Mouse (Mus musculus): ENCODE results near the gene Myoz1. TPM values are rescaled to one million over a fixed set of nuclear protein-coding genes. Genes with fewer than 3 reads are reported as not detected.
"Not testable (repeated sequence)": the region's sequence is repeated elsewhere in the genome, so short reads cannot be mapped to it uniquely, and the experiment has no call there.

The Myoz1 gene
- polyA plus RNA-seq (2015; fragmentation: Nextera tagmentation; extraction: Ambion mirVana): 2.4 and 2.8 TPM in 2 replicates

DNA sequence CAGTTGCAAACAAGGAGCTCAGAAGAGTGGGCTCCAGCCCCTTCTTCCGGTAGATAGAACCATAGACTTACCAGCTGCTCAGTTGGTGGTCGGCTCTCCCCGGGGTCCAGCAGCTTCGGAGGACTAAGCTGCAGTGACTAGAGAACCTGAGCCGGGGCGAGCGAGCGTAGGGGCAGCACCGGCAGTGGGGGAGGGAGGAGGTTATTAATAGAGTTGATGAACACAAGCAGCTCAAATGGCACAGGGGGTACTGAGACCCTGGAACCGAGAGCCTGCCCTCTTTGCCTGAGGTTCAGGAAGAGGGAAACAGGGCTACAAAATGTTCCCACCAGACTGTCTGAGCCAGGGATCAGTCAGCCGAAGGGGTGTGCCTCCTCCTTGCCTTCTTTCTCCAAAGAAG lies at the start of gene Myoz1:
Gene Myoz1, minus strand, starts transcription at position 180 of the 400 bp plus-strand sequence.
- Histone ChIP-seq H3K9me3 (no peaks in the 10 kb centered on the region), H3K4me3 (no peak within 1 kb of the TSS), H3K4me2 (replicated peaks) (no peak within 1 kb of the TSS), H3K4me1 (peaks cover 6% of the 10 kb centered on the region), H3K27me3 (no peaks in the 10 kb centered on the region), H3K27ac (no peak within 1 kb of the TSS), H3K9ac (no peak within 1 kb of the TSS), H3K36me3 (no peaks in the 10 kb centered on the region)
- no peak for ATAC-seq (ENCODE audit: low FRiP score, low read depth)
- WGBS: 38% methylated on average over 11 of the region's 11 CpGs

DNA sequence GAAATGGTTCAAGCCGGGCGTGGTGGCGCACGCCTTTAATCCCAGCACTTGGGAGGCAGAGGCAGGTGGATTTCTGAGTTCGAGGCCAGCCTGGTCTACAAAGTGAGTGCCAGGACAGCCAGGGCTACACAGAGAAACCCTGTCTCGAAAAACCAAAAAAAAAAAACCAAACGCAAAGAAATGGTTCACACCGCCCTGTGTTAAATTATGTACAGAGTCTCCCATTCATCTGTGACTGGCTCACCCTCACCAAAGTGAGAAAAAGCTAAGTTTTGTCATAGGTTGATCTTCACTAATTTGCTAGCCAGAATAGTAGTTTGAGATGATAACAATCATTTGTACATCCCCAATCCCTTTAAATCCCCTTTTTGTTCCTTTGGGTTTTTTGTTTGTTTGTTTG lies 47.1 kb upstream of the Myoz1 start:
- Histone ChIP-seq H3K4me1 (peaks cover 41% of the 10 kb centered on the region), H3K4me2 (replicated peaks) (peak overlapping the region; percentile 67), H3K4me3 (peak overlapping the region; percentile 85), H3K9ac (peak overlapping the region; percentile 89), H3K36me3 (peaks cover 26% of the 10 kb centered on the region), H3K27ac (peak overlapping the region; percentile 89; the same call in 1 of the 2 replicates)
- ATAC-seq (ENCODE audit: low FRiP score, low read depth); H3K27me3 ChIP-seq; H3K9me3 ChIP-seq: not testable (repeated sequence)
- WGBS: 8% methylated on average over 8 of the region's 8 CpGs

DNA sequence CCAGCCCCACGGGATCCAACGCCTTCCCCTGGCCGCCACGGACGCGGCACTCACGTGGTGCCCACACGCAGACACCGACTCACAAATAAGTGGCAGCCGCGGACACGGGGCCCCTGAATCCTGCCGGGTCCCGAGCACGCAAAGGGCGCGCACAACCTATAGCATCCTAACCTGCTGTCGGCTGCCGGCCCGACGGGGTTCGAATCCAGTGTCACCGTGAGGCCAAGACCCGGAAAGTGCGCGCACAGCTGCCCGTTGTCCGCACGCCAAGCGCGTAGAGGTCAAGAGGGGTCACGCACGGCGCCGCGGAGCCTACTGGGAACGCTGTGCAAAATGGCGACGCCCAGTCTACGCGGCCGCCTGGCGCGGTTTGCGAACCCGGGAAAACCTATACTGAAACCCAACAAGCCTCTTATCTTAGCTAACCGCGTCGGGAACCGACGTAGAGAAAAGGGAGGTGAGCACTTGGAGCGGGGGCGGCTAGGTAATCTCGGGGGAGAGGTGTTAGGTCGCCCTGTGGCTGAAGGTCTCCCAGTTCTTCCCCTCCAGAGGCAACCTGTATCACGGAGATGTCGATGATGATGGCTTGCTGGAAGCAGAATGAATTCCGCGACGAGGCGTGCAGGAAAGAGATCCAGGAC lies 46.5 kb upstream of the Myoz1 start, which contains the start of gene Chchd1:
Gene Chchd1, plus strand, starts transcription at position 266 of the 641 bp plus-strand sequence.
- peaks cover 32% of the 10 kb centered on the region for H3K36me3 ChIP-seq
- peak within 1 kb of the TSS; percentile 67 for H3K4me2 ChIP-seq (replicated peaks)
- H3K27me3 ChIP-seq: no peaks in the 10 kb centered on the region
- peaks cover 44% of the 10 kb centered on the region for H3K4me1 ChIP-seq
- H3K27ac ChIP-seq: peak within 1 kb of the TSS; percentile 89
- no peaks in the 10 kb centered on the region for H3K9me3 ChIP-seq
- under 1% methylated on average over 61 of the region's 61 CpGs for WGBS
- ATAC-seq (ENCODE audit: low FRiP score, low read depth): peak; percentile 64; the same call in 1 of the 2 replicates
- peak within 1 kb of the TSS; percentile 85 for H3K4me3 ChIP-seq
- H3K9ac ChIP-seq: peak within 1 kb of the TSS; percentile 89

DNA sequence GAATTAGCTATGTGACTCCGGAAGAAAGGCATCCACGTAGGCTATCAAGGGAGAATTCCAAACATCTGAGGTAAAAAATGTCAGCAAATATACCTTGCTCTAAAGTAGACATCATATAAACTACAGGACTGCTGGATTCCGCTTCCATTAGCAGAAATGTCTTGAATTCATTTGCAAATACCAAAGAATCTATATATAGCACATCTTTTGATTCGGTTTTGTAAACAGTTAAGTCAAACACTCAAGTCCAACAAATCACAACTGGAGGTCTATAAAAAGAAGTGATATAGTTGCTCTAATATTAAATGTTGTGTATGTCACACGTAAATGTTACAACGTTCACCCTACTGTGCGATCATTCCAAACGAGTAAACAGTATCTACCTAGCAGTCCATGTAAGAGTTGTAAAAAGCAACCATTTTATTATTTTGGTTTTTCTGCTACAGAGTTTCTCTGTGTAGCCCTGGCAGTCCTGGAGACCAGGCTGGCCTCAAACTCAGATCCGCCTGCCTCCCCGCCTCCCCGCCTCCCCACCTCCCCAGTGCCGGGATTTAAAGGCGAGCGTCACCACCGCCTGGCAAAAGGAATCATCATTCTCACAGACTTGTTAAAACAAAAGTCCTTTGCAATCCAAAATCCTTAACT lies 45.9 kb upstream of the Myoz1 start:
- peak overlapping the region; percentile 89 for H3K27ac ChIP-seq
- no peaks in the 10 kb centered on the region for H3K9me3 ChIP-seq
- peaks cover 50% of the 10 kb centered on the region for H3K4me1 ChIP-seq
- H3K4me3 ChIP-seq: peak overlapping the region; percentile 85
- peaks cover 33% of the 10 kb centered on the region for H3K36me3 ChIP-seq
- 10% methylated on average over 15 of the region's 15 CpGs for WGBS
- H3K9ac ChIP-seq: peak overlapping the region; percentile 89
- no peaks in the 10 kb centered on the region for H3K27me3 ChIP-seq
- peak overlapping the region; percentile 67 for H3K4me2 ChIP-seq (replicated peaks)
- ATAC-seq (ENCODE audit: low FRiP score, low read depth): peak; percentile 21; the same call in 1 of the 2 replicates

DNA sequence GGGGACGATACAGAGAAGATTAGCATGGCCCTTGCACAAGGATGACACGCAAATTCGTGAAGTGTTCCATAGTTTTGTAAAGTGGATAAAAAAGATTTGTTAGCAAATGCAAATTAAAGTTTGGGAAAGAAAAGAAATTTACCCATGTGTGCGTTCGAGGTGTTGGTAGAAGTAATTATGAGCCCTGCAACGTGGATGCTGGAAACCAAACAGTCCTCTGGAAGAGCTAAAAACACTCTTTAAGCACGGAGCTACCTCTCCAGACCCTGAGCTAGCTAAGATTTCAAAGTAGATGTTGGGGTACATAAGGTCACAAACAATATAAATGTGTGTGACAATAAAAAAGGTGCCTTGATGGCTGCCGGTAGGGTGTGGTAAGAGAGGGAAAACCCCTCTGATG lies 45.2 kb upstream of the Myoz1 start:
- H3K27ac ChIP-seq: no peak overlapping the region
- WGBS: 73% methylated on average over 8 of the region's 8 CpGs
- H3K4me2 ChIP-seq (replicated peaks): peak overlapping the region; percentile 67
- peaks cover 53% of the 10 kb centered on the region for H3K4me1 ChIP-seq
- H3K9me3 ChIP-seq: no peaks in the 10 kb centered on the region
- H3K4me3 ChIP-seq: peak overlapping the region; percentile 85
- ATAC-seq (ENCODE audit: low FRiP score, low read depth): no peak
- H3K27me3 ChIP-seq: no peaks in the 10 kb centered on the region
- H3K36me3 ChIP-seq: peaks cover 33% of the 10 kb centered on the region
- peak overlapping the region; percentile 89 for H3K9ac ChIP-seq

DNA sequence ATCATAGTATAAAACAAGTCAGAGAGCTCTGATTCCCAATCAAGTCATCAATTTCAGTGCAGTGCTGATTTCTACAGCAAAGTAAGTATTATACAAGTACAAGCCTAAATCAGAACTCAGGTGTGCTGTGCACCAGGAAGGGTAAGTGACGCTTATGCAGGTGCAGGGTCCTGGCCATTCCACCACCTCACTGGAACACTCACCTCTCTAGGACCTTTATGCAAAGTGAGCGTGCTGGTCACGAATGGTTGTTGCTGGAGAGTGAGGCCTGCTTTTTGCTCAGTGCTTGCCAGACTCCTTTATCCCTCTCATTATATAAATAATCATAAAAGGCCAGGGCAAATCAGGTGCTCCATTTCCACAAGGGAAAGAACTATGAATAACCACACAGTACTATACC lies 44.0 kb upstream of the Myoz1 start:
- H3K9me3 ChIP-seq: no peaks in the 10 kb centered on the region
- H3K9ac ChIP-seq: no peak overlapping the region
- H3K27me3 ChIP-seq: no peaks in the 10 kb centered on the region
- WGBS: 81% methylated on average over 3 of the region's 3 CpGs
- no peak overlapping the region for H3K27ac ChIP-seq
- peaks cover 31% of the 10 kb centered on the region for H3K36me3 ChIP-seq
- H3K4me2 ChIP-seq (replicated peaks): no peak overlapping the region
- H3K4me1 ChIP-seq: peaks cover 61% of the 10 kb centered on the region
- ATAC-seq (ENCODE audit: low FRiP score, low read depth): no peak
- no peak overlapping the region for H3K4me3 ChIP-seq

DNA sequence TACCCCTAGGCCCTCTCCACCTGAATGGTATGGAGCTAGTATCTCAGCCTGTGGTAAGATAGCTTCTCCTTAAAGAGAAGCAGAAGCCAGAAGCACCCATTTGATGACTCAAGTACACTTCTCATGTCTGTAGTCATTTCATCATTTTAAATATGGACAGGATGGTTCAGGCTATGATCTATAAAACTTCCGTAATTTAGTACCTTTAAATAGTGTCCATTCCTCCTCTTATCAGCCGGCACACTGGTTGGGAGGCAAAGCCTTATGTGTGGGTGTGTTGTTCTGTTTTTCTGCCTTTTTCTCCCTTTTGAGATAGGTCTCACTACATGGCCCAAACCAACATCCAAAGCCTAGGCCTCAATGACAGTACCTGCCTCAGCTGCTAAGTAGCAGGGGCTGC lies 42.2 kb upstream of the Myoz1 start:
- Histone ChIP-seq H3K27ac (no peak overlapping the region), H3K36me3 (peaks cover 29% of the 10 kb centered on the region), H3K4me1 (peaks cover 65% of the 10 kb centered on the region), H3K4me2 (replicated peaks) (0 out of 2 replicates have a peak overlapping the region, but pooled peaks have one; percentile 80), H3K4me3 (no peak overlapping the region), H3K27me3 (no peaks in the 10 kb centered on the region), H3K9me3 (no peaks in the 10 kb centered on the region), H3K9ac (peak overlapping the region; percentile 43; the same call in 1 of the 2 replicates)
- ATAC-seq (ENCODE audit: low FRiP score, low read depth): no peak
- WGBS: 87% methylated on average over 2 of the region's 2 CpGs

DNA sequence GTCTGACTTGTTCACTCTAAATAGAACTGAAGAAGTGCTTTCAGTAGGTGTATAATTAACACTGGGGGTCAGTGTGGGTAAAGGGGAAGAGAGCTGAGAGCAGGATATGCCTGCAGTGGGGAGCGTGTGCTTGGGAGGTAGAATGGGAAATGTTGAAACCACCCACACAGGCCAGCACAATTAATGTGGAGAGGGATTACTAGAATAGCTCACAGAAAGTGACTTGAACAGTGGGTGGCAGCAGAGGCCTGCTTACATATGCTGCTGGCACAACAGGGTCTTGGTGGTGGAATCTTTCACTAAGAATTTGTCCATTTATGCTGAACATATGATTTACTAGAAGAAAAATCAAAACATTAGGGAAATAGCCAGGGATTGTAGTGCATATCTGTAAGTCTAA lies 40.6 kb upstream of the Myoz1 start:
- Histone ChIP-seq H3K36me3 (peaks cover 44% of the 10 kb centered on the region), H3K9ac (peak overlapping the region; percentile 84), H3K9me3 (no peaks in the 10 kb centered on the region), H3K4me3 (peak overlapping the region; percentile 82), H3K4me1 (peaks cover 62% of the 10 kb centered on the region), H3K27me3 (no peaks in the 10 kb centered on the region), H3K27ac (peak overlapping the region; percentile 33; the same call in 1 of the 2 replicates), H3K4me2 (replicated peaks) (peak overlapping the region; percentile 80)
- WGBS: 4% methylated on average over 1 of the region's 1 CpGs
- ATAC-seq (ENCODE audit: low FRiP score, low read depth): no peak

DNA sequence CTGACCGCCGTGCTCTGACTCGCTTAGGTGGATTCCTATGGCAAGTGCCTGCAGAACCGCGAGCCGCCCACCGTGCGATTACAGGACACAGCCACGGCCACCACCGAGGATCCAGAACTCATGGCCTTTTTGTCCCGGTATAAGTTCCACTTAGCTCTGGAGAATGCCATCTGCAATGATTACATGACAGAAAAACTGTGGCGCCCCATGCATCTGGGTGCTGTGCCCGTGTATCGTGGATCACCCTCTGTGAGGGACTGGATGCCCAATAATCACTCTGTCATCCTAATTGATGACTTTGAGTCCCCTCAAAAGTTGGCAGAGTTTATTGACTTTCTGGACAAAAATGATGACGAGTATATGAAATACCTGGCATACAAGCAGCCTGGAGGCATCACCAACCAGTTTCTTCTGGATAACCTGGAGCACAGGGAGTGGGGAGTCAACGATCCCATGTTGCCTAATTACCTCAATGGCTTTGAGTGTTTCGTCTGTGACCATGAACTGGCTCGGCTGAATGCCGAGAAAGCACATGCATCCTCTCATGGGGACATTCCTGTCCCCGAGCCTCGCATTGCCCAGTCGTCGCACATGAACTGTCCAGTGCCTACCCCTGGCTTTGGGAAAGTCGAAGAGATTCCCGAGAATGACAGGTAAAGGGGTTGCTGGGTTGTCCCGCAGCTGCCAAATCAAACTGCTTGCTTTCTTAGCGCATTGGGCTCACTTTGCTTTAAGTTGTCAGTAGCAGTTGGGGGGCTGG lies 39.6 kb upstream of the Myoz1 start:
- peaks cover 55% of the 10 kb centered on the region for H3K36me3 ChIP-seq
- peaks cover 53% of the 10 kb centered on the region for H3K4me1 ChIP-seq
- peak overlapping the region; percentile 96; the same call in 1 of the 2 replicates for H3K27ac ChIP-seq
- no peak for ATAC-seq (ENCODE audit: low FRiP score, low read depth)
- H3K9me3 ChIP-seq: no peaks in the 10 kb centered on the region
- H3K9ac ChIP-seq: peak overlapping the region; percentile 84
- 12% methylated on average over 27 of the region's 27 CpGs for WGBS
- peak overlapping the region; percentile 80 for H3K4me2 ChIP-seq (replicated peaks)
- no peaks in the 10 kb centered on the region for H3K27me3 ChIP-seq
- peak overlapping the region; percentile 82 for H3K4me3 ChIP-seq

DNA sequence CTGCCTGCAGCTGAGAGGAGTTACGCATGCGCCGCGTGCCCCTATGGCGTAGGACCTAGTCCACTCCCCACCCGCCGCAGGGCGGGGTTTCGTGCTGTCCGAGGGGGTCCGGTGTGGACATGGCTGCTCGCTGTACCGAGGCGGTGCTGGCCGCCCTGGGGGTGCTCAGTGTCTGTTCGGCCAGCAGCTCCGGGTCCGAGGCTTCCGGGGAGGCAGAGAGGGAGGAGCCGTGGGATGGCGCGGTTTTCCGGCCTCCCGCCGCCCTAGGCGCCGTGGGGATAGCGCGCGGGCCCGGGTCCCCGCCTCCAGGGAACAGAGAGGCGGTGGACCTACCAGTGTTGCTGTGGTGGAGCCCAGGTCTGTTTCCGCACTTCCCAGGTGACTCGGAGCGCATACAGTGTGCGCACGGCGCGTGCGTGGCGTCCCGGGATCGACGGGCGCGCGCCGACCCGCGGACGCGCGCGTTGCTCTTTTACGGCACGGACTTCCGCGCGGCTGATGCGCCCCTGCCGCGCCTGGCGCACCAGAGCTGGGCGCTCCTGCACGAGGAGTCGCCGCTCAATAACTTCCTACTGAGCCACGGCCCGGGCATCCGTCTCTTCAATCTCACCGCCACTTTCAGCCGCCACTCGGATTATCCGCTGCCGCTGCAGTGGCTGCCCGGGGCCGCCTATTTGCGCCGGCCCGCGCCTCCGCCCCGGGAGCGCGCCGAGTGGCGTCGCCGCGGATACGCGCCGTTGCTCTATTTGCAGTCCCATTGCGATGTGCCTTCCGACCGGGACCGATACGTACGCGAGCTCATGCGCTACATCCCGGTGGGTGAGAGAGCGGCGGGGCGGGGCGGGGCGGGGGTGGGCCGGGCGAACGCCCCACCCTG lies 38.8 kb upstream of the Myoz1 start, which contains the start of gene Fut11:
Gene Fut11, plus strand, starts transcription at position 85 of the 877 bp plus-strand sequence.
- Histone ChIP-seq H3K27ac (peak within 1 kb of the TSS; percentile 96), H3K27me3 (no peaks in the 10 kb centered on the region), H3K9me3 (no peaks in the 10 kb centered on the region), H3K36me3 (peaks cover 59% of the 10 kb centered on the region), H3K4me1 (peaks cover 47% of the 10 kb centered on the region), H3K9ac (peak within 1 kb of the TSS; percentile 84), H3K4me2 (replicated peaks) (peak within 1 kb of the TSS; percentile 80), H3K4me3 (peak within 1 kb of the TSS; percentile 82)
- WGBS: under 1% methylated on average over 111 of the region's 111 CpGs
- peak; percentile 94 for ATAC-seq (ENCODE audit: low FRiP score, low read depth)

Data from limb, embryonic 13.5 days (tissue).